Mouse (Mus musculus) embryonic facial prominence, embryonic 14.5 days (tissue): Measurements from ENCODE around the gene Otud7a. TPM values are rescaled to one million over a fixed set of nuclear protein-coding genes. Genes with fewer than 3 reads are reported as not detected.
"Not testable (repeated sequence)": the region's sequence is repeated elsewhere in the genome, so short reads cannot be mapped to it uniquely, and the experiment has no call there.

ENCODE experiments used
- ATAC-seq: fragments of 200-750 bp; cut with Nextera tagmentation; 2 replicates; pipeline ENCODE4 v1.8.0; 2017; ENCODE audit warnings: low read depth, moderate number of reproducible peaks, moderate TSS enrichment
- DNase-seq: peaks from one replicate; pipeline ENCODE4 v3.0.0-alpha.2; 2015; ENCODE audit warnings: low spot score
- H3K27ac ChIP-seq: fragments of 300-500 bp; sonication (generic); replicated peaks from 2 replicates; pipeline ENCODE4 v1.5.1; 2014; ENCODE audit warnings: low read depth, mild to moderate bottlenecking, low read length, moderate library complexity
- H3K27me3 ChIP-seq: fragments of 300-500 bp; sonication (generic); replicated peaks from 2 replicates; pipeline ENCODE4 v1.6.1; 2014; ENCODE audit warnings: low read length; ENCODE audit not compliant: control insufficient read depth, insufficient read depth
- H3K36me3 ChIP-seq: fragments of 300-500 bp; sonication (generic); 2 replicates; pipeline ENCODE4 v1.6.1; 2014; ENCODE audit warnings: low read length, mixed read lengths; ENCODE audit not compliant: control insufficient read depth, insufficient read depth
- H3K4me1 ChIP-seq: fragments of 300-500 bp; sonication (generic); 2 replicates; pipeline ENCODE4 v1.6.1; 2014; ENCODE audit warnings: antibody characterized with exemption, low read length; ENCODE audit not compliant: control insufficient read depth, insufficient read depth
- H3K4me2 ChIP-seq: fragments of 300-500 bp; sonication (generic); 2 replicates; pipeline ENCODE4 v1.6.1; 2014; ENCODE audit warnings: low read depth, mild to moderate bottlenecking, low read length, moderate library complexity, mixed read lengths
- H3K4me3 ChIP-seq: fragments of 300-500 bp; sonication (generic); 2 replicates; pipeline ENCODE4 v1.5.1; 2014; ENCODE audit warnings: low read depth, mild to moderate bottlenecking, low read length
- H3K9ac ChIP-seq: fragments of 300-500 bp; sonication (generic); 2 replicates; pipeline ENCODE4 v1.6.1; 2014; ENCODE audit warnings: low read depth, mild to moderate bottlenecking, low read length, moderate library complexity, mixed read lengths
- H3K9me3 ChIP-seq: fragments of 300-500 bp; sonication (generic); 2 replicates; pipeline ENCODE4 v1.6.1; 2016; ENCODE audit warnings: low read length; ENCODE audit not compliant: control insufficient read depth
- WGBS: fragments of 180-500 bp; shearing (Covaris S2); extraction: QIAGEN DNeasy Blood & Tissue Kit; methylation state at CpG from one replicate; pipeline ENCODE4 v1.1.7; 2014; 5-methylcytosine and 5-hydroxymethylcytosine counted together
- polyA plus RNA-seq: library from polyadenylated mRNA; unstranded; fragments of >200 nt; fragmentation: Nextera tagmentation; extraction: Ambion mirVana; gene quantifications from 2 replicates; pipeline ENCODE4 v1.2.1, GENCODE M21; 2014

The Otud7a gene
- polyA plus RNA-seq, 1 experiment from 2014 or later = 0.64 TPM

GRCm38 (mm10) chr7:63660261-63660660 lies 215.7 kb downstream of the Otud7a start:
- no peak overlapping the region for H3K27ac ChIP-seq
- H3K27me3 ChIP-seq = no peaks in the 10 kb centered on the region
- WGBS = 79% methylated on average over 1 of the region's 1 CpGs
- no peaks in the 10 kb centered on the region for H3K36me3 ChIP-seq
- no peak for ATAC-seq
- no peaks in the 10 kb centered on the region for H3K4me1 ChIP-seq
- H3K4me3 ChIP-seq = no peak overlapping the region
- no peak for DNase-seq
- H3K4me2 ChIP-seq = no peak overlapping the region
- no peak overlapping the region for H3K9ac ChIP-seq
- no peaks in the 10 kb centered on the region for H3K9me3 ChIP-seq

GRCm38 (mm10) chr7:63662757-63663156 lies 218.2 kb downstream of the Otud7a start:
- Histone ChIP-seq H3K27me3 (no peaks in the 10 kb centered on the region), H3K36me3 (no peaks in the 10 kb centered on the region), H3K4me1 (no peaks in the 10 kb centered on the region), H3K9me3 (no peaks in the 10 kb centered on the region), H3K9ac (no peak overlapping the region), H3K27ac (no peak overlapping the region), H3K4me2 (no peak overlapping the region), H3K4me3 (no peak overlapping the region)
- DNase-seq (no peak), ATAC-seq (no peak)
- 87% methylated on average over 3 of the region's 3 CpGs for WGBS

GRCm38 (mm10) chr7:63665496-63665895 lies 220.9 kb downstream of the Otud7a start:
- 80% methylated on average over 3 of the region's 3 CpGs for WGBS
- Histone ChIP-seq H3K9me3 (no peaks in the 10 kb centered on the region), H3K4me1 (peaks cover 10% of the 10 kb centered on the region), H3K4me3 (no peak overlapping the region), H3K27ac (no peak overlapping the region), H3K36me3 (no peaks in the 10 kb centered on the region), H3K9ac (no peak overlapping the region), H3K4me2 (no peak overlapping the region), H3K27me3 (no peaks in the 10 kb centered on the region)
- ATAC-seq (no peak), DNase-seq (no peak)

GRCm38 (mm10) chr7:63667986-63668741 lies 223.6 kb downstream of the Otud7a start:
- Histone ChIP-seq H3K4me2 (peak overlapping the region; percentile 26; the same call in 1 of the 2 replicates), H3K4me1 (peaks cover 10% of the 10 kb centered on the region), H3K27me3 (no peaks in the 10 kb centered on the region), H3K4me3 (no peak overlapping the region), H3K9ac (no peak overlapping the region), H3K36me3 (no peaks in the 10 kb centered on the region), H3K9me3 (no peaks in the 10 kb centered on the region), H3K27ac (no peak overlapping the region)
- peak; percentile 79 for DNase-seq
- peak; percentile 68 for ATAC-seq
- 41% methylated on average over 15 of the region's 15 CpGs for WGBS

- H3K9me3 ChIP-seq = no peaks in the 10 kb centered on the region
- DNase-seq (peak; percentile 9), ATAC-seq (no peak; the same call in 1 of the 2 replicates)
- H3K4me2 ChIP-seq = peak overlapping the region; percentile 26; the same call in 1 of the 2 replicates
- peaks cover 10% of the 10 kb centered on the region for H3K4me1 ChIP-seq
- H3K27ac ChIP-seq = no peak overlapping the region
- H3K4me3 ChIP-seq = no peak overlapping the region
- no peaks in the 10 kb centered on the region for H3K27me3 ChIP-seq
- 70% methylated on average over 14 of the region's 14 CpGs for WGBS
- H3K36me3 ChIP-seq = no peaks in the 10 kb centered on the region
- H3K9ac ChIP-seq = no peak overlapping the region
Observed at GRCm38 (mm10) chr7:63668951-63669350, 224.4 kb downstream of the Otud7a start.

GRCm38 (mm10) chr7:63670911-63671310 lies 226.4 kb downstream of the Otud7a start:
- not testable (repeated sequence) for H3K4me2 ChIP-seq, H3K4me1 ChIP-seq, H3K36me3 ChIP-seq, DNase-seq, ATAC-seq, H3K9me3 ChIP-seq, H3K4me3 ChIP-seq, H3K9ac ChIP-seq, H3K27me3 ChIP-seq, H3K27ac ChIP-seq
- WGBS = 81% methylated on average over 1 of the region's 1 CpGs

- ATAC-seq (peak; percentile 74), DNase-seq (peak; percentile 89)
- WGBS = 10% methylated on average over 3 of the region's 3 CpGs
- no peaks in the 10 kb centered on the region for H3K9me3 ChIP-seq
- no peaks in the 10 kb centered on the region for H3K36me3 ChIP-seq
- H3K4me2 ChIP-seq = no peak overlapping the region
- H3K9ac ChIP-seq = no peak overlapping the region
- no peaks in the 10 kb centered on the region for H3K27me3 ChIP-seq
- H3K4me1 ChIP-seq = peaks cover 10% of the 10 kb centered on the region
- no peak overlapping the region for H3K27ac ChIP-seq
- no peak overlapping the region for H3K4me3 ChIP-seq
Observed at GRCm38 (mm10) chr7:63671904-63672303, 227.4 kb downstream of the Otud7a start.

GRCm38 (mm10) chr7:63676631-63677030 lies 232.1 kb downstream of the Otud7a start:
- 78% methylated on average over 5 of the region's 5 CpGs for WGBS
- no peak for DNase-seq
- no peaks in the 10 kb centered on the region for H3K36me3 ChIP-seq
- no peaks in the 10 kb centered on the region for H3K27me3 ChIP-seq
- no peak overlapping the region for H3K4me2 ChIP-seq
- no peaks in the 10 kb centered on the region for H3K9me3 ChIP-seq
- no peak for ATAC-seq
- H3K27ac ChIP-seq = no peak overlapping the region
- no peaks in the 10 kb centered on the region for H3K4me1 ChIP-seq
- no peak overlapping the region for H3K4me3 ChIP-seq
- no peak overlapping the region for H3K9ac ChIP-seq

- no peak for ATAC-seq
- H3K4me2 ChIP-seq = no peak overlapping the region
Observed at GRCm38 (mm10) chr7:63677149-63677548, 232.6 kb downstream of the Otud7a start.

More at GRCm38 (mm10) chr7:63677149-63677548, 232.6 kb downstream of the Otud7a start:
- Histone ChIP-seq H3K9ac (no peak overlapping the region), H3K27ac (no peak overlapping the region), H3K9me3 (no peaks in the 10 kb centered on the region), H3K4me1 (no peaks in the 10 kb centered on the region), H3K4me3 (no peak overlapping the region), H3K36me3 (no peaks in the 10 kb centered on the region), H3K27me3 (no peaks in the 10 kb centered on the region)
- no peak for DNase-seq
- 47% methylated on average over 2 of the region's 2 CpGs for WGBS
